Mouse (Mus musculus) midbrain, postnatal 0 days (tissue): ENCODE measurements around the gene Epha3. TPM values are rescaled to one million over a fixed set of nuclear protein-coding genes. Genes with fewer than 3 reads are reported as not detected.

Source experiments
- ATAC-seq: fragments of 200-750 bp; cut with Nextera tagmentation; 2 replicates; pipeline ENCODE4 v1.8.0; 2017; ENCODE audit warnings: moderate number of reproducible peaks, mild to moderate bottlenecking, moderate TSS enrichment, moderate library complexity; ENCODE audit not compliant: low FRiP score
- DNase-seq: peaks from one replicate; pipeline ENCODE4 v3.0.0-alpha.2; 2015; ENCODE audit warnings: low spot score
- H3K27ac ChIP-seq: fragments of 300-500 bp; sonication (generic); 2 replicates; pipeline ENCODE4 v1.5.1; 2014; ENCODE audit warnings: low read depth, mild to moderate bottlenecking, low read length, mixed read lengths
- H3K27me3 ChIP-seq: fragments of 300-500 bp; sonication (generic); 2 replicates; pipeline ENCODE4 v1.6.1; 2014; ENCODE audit warnings: low read length, control low read depth, mixed read lengths; ENCODE audit not compliant: insufficient read depth
- H3K36me3 ChIP-seq: fragments of 300-500 bp; sonication (generic); 2 replicates; pipeline ENCODE4 v1.6.1; 2014; ENCODE audit warnings: low read length, control low read depth, mixed read lengths; ENCODE audit not compliant: insufficient read depth
- H3K4me1 ChIP-seq: fragments of 300-500 bp; sonication (generic); 2 replicates; pipeline ENCODE4 v1.6.1; 2014; ENCODE audit warnings: mild to moderate bottlenecking, control low read depth, antibody characterized with exemption, low read length, mixed read lengths; ENCODE audit not compliant: insufficient read depth
- H3K4me2 ChIP-seq: fragments of 300-500 bp; sonication (generic); 2 replicates; pipeline ENCODE4 v1.6.1; 2014; ENCODE audit warnings: low read depth, mild to moderate bottlenecking, low read length, mixed read lengths; ENCODE audit not compliant: poor library complexity, severe bottlenecking
- H3K4me3 ChIP-seq: fragments of 300-500 bp; sonication (generic); 2 replicates; pipeline ENCODE4 v1.5.1; 2014; ENCODE audit warnings: low read depth, mild to moderate bottlenecking, low read length, moderate library complexity
- H3K9ac ChIP-seq: fragments of 300-500 bp; sonication (generic); replicated peaks from 2 replicates; pipeline ENCODE4 v1.6.1; 2014; ENCODE audit warnings: mild to moderate bottlenecking, low read length, moderate library complexity, mixed read lengths; ENCODE audit not compliant: poor library complexity, severe bottlenecking
- H3K9me3 ChIP-seq: fragments of 300-500 bp; sonication (generic); 2 replicates; pipeline ENCODE4 v1.6.1; 2016; ENCODE audit warnings: low read length, control low read depth
- CTCF ChIP-seq: IDR thresholded peaks from 2 replicates; pipeline ENCODE4 v1.5.1; 2016; ENCODE audit warnings: antibody characterized with exemption, mild to moderate bottlenecking
- WGBS: fragments of 180-500 bp; shearing (Covaris S2); extraction: QIAGEN DNeasy Blood & Tissue Kit; methylation state at CpG from one replicate; pipeline ENCODE4 v1.1.7; 2014; 5-methylcytosine and 5-hydroxymethylcytosine counted together
- polyA plus RNA-seq: library from polyadenylated mRNA; unstranded; fragments of >200 nt; fragmentation: Nextera tagmentation; extraction: Ambion mirVana; gene quantifications from 2 replicates; pipeline ENCODE4 v1.2.1, GENCODE M21; 2015
- total RNA-seq: library from RNA; depleted of rRNA; stranded (reverse); fragments of >200 nt; gene quantifications from 2 replicates; pipeline ENCODE4 v1.2.3, GENCODE M21; 2014

Epha3 gene
- total and polyA plus RNA-seq, 2 experiments from 2014 or later: 8.6 to 11.5 TPM

GRCm38 (mm10) chr16:63817606-63818005 is 46.4 kb downstream of the Epha3 start:
- TF ChIP-seq CTCF: no peak
- ATAC-seq (no peak), DNase-seq (peak; percentile 21)
- Histone ChIP-seq H3K27ac (no peak overlapping the region), H3K4me3 (no peak overlapping the region), H3K27me3 (no peaks in the 10 kb centered on the region), H3K4me2 (no peak overlapping the region), H3K9ac (no peak overlapping the region), H3K36me3 (no peaks in the 10 kb centered on the region), H3K9me3 (no peaks in the 10 kb centered on the region), H3K4me1 (no peaks in the 10 kb centered on the region)
- 44% methylated on average over 6 of the region's 6 CpGs for WGBS

DNA sequence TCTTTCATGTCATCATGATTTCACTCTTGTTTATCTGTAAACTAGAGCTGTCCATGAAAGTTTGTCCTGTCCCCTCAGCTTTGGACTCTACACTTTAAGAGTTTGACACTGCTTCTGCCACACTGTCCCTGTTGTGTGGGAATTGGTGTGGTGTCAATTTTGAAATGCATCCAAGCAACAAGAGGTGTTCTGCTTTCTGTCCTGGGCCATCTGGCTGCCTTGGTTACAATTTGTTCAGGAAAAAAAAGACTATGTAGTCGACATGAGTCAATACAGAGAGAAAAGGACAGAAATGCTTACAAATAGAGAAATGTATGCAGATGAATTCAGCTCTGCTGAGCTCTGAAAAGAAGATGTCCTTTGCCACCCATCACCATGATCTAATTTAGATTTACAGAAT is 47.3 kb downstream of the Epha3 start:
- no peaks in the 10 kb centered on the region for H3K4me1 ChIP-seq
- ATAC-seq (no peak), DNase-seq (peak; percentile 21)
- WGBS: 11% methylated on average over 1 of the region's 1 CpGs
- H3K4me3 ChIP-seq: no peak overlapping the region
- no peak overlapping the region for H3K27ac ChIP-seq
- no peak overlapping the region for H3K4me2 ChIP-seq
- H3K9me3 ChIP-seq: no peaks in the 10 kb centered on the region
- no peaks in the 10 kb centered on the region for H3K36me3 ChIP-seq
- H3K27me3 ChIP-seq: no peaks in the 10 kb centered on the region
- H3K9ac ChIP-seq: no peak overlapping the region
- no peak for TF ChIP-seq CTCF

DNA sequence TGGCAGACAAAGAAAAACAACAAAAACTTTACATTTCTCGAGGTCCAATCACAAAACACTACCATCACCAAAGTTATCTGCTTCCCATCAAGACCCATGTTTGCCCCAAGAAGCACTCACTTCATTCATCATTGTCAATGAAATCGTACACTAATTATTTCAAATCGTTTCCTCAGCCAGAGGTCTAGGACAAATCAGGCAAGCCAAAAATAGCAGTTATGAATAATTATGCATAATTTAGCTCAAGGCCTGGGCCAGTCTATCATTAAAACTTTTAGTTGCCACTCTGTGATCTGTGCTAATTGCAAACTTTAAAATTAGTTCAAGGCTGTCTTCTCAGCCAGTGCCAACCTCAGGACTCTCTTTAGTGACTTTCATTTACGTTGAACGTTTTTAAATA is 54.1 kb downstream of the Epha3 start:
- Histone ChIP-seq H3K27me3 (no peaks in the 10 kb centered on the region), H3K9ac (no peak overlapping the region), H3K4me1 (peaks cover 3% of the 10 kb centered on the region; the same call in 1 of the 2 replicates), H3K27ac (no peak overlapping the region), H3K36me3 (no peaks in the 10 kb centered on the region), H3K9me3 (no peaks in the 10 kb centered on the region), H3K4me3 (no peak overlapping the region), H3K4me2 (no peak overlapping the region)
- ATAC-seq (no peak), DNase-seq (no peak)
- no peak for TF ChIP-seq CTCF
- 76% methylated on average over 5 of the region's 5 CpGs for WGBS

DNA sequence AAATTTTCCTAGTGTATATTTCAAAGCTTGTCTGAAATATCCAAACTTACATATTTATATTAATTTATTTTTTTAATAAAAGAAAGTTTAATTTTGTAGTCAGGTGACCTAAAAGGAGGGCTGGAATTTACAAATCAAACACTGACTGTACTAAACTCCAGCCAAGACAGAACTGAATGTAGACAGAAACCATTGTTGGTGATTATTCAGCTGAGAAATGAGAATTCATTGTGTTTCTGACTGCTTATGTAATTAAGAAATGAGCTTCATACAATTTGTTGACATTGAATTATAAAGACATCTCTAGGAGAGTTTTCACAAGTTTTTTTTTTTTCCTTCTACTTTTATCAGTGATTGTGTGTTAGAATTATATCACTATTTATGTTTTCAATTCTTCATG is 55.0 kb downstream of the Epha3 start:
- H3K4me3 ChIP-seq: no peak overlapping the region
- no peaks in the 10 kb centered on the region for H3K27me3 ChIP-seq
- H3K4me2 ChIP-seq: no peak overlapping the region
- no peaks in the 10 kb centered on the region for H3K9me3 ChIP-seq
- no peak overlapping the region for H3K9ac ChIP-seq
- ATAC-seq: no peak
- H3K4me1 ChIP-seq: peaks cover 3% of the 10 kb centered on the region; the same call in 1 of the 2 replicates
- no peak for TF ChIP-seq CTCF
- H3K36me3 ChIP-seq: no peaks in the 10 kb centered on the region
- no peak overlapping the region for H3K27ac ChIP-seq
- DNase-seq: no peak

- peaks cover 3% of the 10 kb centered on the region; the same call in 1 of the 2 replicates for H3K4me1 ChIP-seq
- ATAC-seq (peak; percentile 54; the same call in 1 of the 2 replicates), DNase-seq (peak; percentile 75)
- H3K27me3 ChIP-seq: no peaks in the 10 kb centered on the region
- H3K27ac ChIP-seq: no peak overlapping the region
- H3K9ac ChIP-seq: no peak overlapping the region
- no peaks in the 10 kb centered on the region for H3K9me3 ChIP-seq
- H3K4me3 ChIP-seq: no peak overlapping the region
- 20% methylated on average over 5 of the region's 5 CpGs for WGBS
- H3K4me2 ChIP-seq: no peak overlapping the region
- TF ChIP-seq CTCF: no peak
- H3K36me3 ChIP-seq: no peaks in the 10 kb centered on the region
Observed at GRCm38 (mm10) chr16:63806437-63807129, 57.4 kb downstream of the Epha3 start.

DNA sequence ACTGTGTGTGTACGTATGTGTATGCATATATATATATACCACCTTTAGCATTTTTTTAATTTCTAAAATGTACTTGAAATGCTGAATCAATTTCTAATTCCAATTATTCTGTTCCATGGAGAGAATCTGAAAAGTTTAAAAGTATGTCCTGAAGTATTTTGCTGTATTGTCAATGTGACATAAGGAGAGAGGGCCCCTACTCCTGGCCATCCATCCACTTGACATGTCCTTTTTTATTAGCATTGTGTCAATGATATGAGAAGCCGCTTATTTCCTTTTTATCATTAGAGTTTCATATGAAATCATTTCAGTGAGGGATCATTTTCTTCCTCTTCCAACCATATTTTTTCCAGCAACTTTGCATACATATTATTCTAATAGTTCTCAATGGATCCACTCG is 58.0 kb downstream of the Epha3 start:
- Histone ChIP-seq H3K27me3 (no peaks in the 10 kb centered on the region), H3K27ac (no peak overlapping the region), H3K9ac (no peak overlapping the region), H3K9me3 (no peaks in the 10 kb centered on the region), H3K4me2 (no peak overlapping the region), H3K4me1 (peaks cover 3% of the 10 kb centered on the region; the same call in 1 of the 2 replicates), H3K4me3 (no peak overlapping the region), H3K36me3 (no peaks in the 10 kb centered on the region)
- WGBS: 65% methylated on average over 3 of the region's 3 CpGs
- no peak for TF ChIP-seq CTCF
- ATAC-seq: no peak
- DNase-seq: no peak
